Mouse (Mus musculus): ENCODE measurements around the gene Ppp2r5d. TPM values are rescaled to one million over a fixed set of nuclear protein-coding genes. Genes with fewer than 3 reads are reported as not detected.

Ppp2r5d gene
- 144 and 154 TPM in 2 replicates for polyA plus RNA-seq (2016; fragmentation: Nextera tagmentation; extraction: Ambion mirVana)

DNA sequence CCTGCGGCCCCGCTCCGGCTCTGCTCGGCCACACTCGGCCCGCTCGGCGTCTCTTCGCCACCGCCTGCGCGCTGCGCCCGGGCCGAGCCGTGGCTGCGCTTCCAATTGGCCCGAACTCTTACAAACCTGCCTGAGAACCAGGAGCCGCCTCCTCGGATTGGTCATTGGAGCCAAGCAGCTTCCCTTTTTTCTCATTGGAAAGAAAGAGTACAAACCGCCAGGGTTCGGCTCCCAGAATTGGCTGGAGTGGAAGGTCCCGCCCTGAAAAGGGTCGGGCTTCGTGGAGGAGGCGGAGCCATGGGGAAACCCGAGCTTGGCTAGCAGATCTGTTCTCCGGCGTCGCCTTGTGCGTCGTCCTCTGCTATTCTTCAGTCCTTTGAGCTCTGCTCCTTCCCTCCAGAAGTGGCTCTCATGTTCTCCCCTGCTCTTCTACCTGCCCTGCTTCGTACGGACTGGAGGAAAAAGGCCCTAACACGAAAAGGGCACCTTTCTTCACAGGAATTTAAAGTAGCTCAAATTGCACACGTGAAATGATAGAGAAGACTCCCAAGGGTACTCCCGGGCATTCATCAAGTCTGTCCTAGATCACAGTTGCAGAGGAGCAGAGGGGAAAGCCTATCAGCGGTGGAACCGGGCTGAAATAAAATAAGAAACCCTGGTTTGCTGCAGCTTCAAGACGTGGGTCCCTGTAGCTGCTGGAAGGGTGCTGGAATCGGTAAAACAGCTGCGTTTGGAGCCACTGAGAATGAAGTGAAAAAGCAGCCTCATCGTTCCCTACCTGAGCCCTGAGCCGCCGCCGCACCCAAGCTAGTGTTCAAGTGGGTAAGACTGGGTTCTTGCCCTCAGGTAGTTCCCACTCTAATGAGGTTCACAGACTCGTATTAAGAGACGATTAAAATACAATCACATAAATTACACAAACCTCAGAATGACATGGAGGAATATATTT, at the start of gene Ppp2r5d:
Gene Ppp2r5d, minus strand, starts transcription at position 225 of the 949 bp plus-strand sequence.
- Histone ChIP-seq H3K36me3 (replicated peaks) (peaks cover 22% of the 10 kb centered on the region), H3K27ac (peak within 1 kb of the TSS; percentile 96), H3K27me3 (ENCODE audit: poor library complexity, severe bottlenecking) (no peaks in the 10 kb centered on the region), H3K4me1 (peaks cover 55% of the 10 kb centered on the region), H3K9me3 (no peaks in the 10 kb centered on the region), H3K4me3 (peak within 1 kb of the TSS; percentile 94)
- peak; percentile 95 for DNase-seq (ENCODE audit: extremely low spot score, low spot score)
- WGBS = 1% methylated on average over 48 of the region's 48 CpGs

DNA sequence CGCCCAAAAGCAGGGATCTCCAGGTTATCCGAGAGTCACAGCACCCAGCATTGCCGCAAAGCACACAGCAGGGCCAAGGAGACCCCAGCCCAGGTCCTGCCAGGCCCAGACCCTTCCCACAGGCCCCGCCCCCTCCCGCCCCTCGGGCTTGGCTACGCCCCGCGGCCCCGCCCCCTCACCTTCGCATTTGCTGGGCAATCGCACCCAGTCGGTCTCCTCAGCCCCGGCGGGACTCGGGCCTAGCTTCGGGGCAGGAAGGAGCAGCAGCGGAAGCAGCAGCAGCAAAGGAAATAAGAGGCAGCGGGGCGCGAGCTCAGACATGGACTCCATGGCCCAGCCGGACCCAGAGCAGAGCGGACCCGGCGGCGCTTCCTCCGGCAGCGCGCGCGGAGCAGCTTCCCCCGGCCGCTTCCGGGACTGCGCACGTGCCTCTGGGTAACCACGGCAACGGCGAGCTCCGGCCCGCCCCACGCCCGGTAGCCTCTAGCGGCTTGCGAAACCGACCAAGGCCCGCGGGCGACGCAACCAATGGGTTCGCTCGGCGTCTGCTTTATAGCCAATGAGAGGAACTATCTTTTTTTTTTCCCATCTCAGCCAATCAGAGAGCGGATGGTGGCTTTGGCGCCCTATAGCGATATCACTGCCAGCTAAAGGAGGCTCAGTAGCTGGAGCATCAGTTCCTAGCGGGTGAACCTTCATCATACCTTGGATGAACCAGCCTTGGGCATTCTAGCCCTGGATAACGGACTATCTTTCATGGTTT, 47.1 kb upstream of the Ppp2r5d start, which contains the start of gene Cnpy3:
Gene Cnpy3, minus strand, starts transcription at position 421 of the 763 bp plus-strand sequence.
- Histone ChIP-seq H3K9me3 (peaks cover 3% of the 10 kb centered on the region; the same call in 1 of the 2 replicates), H3K36me3 (replicated peaks) (peaks cover 26% of the 10 kb centered on the region), H3K4me3 (peak within 1 kb of the TSS; percentile 67), H3K27me3 (ENCODE audit: poor library complexity, severe bottlenecking) (no peaks in the 10 kb centered on the region), H3K27ac (peak within 1 kb of the TSS; percentile 90), H3K4me1 (peaks cover 32% of the 10 kb centered on the region)
- under 1% methylated on average over 58 of the region's 58 CpGs for WGBS
- DNase-seq (ENCODE audit: extremely low spot score, low spot score) = peak; percentile 99

DNA sequence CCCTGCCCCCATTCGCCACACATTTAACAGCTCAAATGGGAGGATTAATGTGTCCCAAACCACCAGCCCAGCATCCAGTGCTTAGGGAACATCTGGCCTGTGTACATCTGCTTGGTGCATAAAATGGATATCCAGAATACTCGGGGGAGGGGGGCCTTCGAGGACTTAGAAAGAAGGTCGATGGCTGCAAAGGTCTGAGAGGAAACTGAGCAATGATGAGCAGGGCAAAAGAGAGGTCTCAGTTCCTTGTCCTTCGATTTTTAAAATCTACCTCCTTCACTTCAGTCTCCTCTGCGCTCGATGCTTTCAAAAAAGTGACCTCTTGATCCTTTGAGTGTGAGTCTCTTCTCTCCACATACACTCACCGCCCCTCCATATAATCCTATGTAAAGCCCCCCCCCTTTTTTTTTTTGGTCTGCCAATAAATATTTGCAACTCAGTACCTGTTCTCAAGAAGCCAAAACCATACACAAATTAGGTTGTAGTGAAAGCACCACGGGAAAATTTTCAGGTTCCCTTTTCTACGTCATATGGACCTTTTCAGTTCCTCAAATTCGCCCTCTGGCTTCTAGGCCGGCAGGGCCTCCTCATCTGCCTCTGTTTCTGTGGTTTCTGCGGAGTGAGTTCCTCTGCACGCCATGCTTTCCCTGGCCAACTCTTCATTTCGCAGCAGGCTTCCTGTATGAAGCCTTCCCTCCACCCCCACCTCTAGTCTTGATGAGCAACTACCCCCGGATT, 46.3 kb upstream of the Ppp2r5d start:
- DNase-seq (ENCODE audit: extremely low spot score, low spot score) = no peak
- peak overlapping the region; percentile 67 for H3K4me3 ChIP-seq
- peaks cover 24% of the 10 kb centered on the region for H3K4me1 ChIP-seq
- 37% methylated on average over 16 of the region's 16 CpGs for WGBS
- peak overlapping the region; percentile 90 for H3K27ac ChIP-seq
- H3K27me3 ChIP-seq (ENCODE audit: poor library complexity, severe bottlenecking) = no peaks in the 10 kb centered on the region
- peaks cover 3% of the 10 kb centered on the region; the same call in 1 of the 2 replicates for H3K9me3 ChIP-seq
- peaks cover 33% of the 10 kb centered on the region for H3K36me3 ChIP-seq (replicated peaks)

DNA sequence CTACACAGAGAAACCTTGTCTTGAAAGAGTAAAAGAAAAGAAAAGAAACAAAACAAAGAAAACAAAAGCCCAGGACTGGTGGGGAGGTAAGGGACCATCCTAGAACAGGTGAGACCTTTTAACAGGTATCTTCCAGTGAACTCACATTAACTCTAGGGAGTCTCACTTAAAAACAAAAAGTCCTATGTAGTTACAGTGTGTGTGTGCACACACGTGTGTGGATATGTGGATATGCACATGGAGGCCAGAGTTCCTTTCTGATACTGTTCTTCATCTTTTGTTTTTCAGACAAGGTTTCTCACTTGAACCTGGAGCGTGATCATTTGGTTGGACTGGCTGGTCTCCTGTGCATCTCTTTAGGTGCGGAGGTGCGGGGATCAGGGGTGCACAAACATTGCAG, 45.7 kb upstream of the Ppp2r5d start:
- Histone ChIP-seq H3K27me3 (ENCODE audit: poor library complexity, severe bottlenecking) (no peaks in the 10 kb centered on the region), H3K4me1 (peaks cover 22% of the 10 kb centered on the region), H3K9me3 (peaks cover 3% of the 10 kb centered on the region; the same call in 1 of the 2 replicates), H3K4me3 (peak overlapping the region; percentile 67), H3K27ac (peak overlapping the region; percentile 90; the same call in 1 of the 2 replicates), H3K36me3 (replicated peaks) (peaks cover 40% of the 10 kb centered on the region)
- 94% methylated on average over 4 of the region's 4 CpGs for WGBS
- no peak for DNase-seq (ENCODE audit: extremely low spot score, low spot score)

DNA sequence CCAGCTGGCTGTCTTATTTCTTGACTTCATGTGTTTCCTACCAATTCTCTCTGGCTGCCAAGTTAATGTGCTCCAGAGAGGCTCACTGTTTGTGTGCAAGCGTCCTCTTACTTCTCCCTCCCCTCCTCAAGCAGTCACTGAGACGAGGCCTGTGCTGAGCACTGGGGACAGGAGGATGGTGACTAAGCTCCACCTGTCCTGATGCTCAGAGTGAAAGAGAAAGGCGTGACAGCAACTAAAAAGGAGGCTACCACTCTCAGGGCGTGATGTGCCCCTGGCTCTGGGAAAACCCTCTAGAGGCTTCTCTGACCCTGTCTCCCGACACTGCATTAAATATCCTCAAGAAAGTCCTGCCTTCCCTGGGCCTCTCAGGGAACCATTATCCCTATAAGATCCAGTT, 44.4 kb upstream of the Ppp2r5d start:
- peaks cover 53% of the 10 kb centered on the region for H3K36me3 ChIP-seq (replicated peaks)
- H3K27me3 ChIP-seq (ENCODE audit: poor library complexity, severe bottlenecking) = no peaks in the 10 kb centered on the region
- DNase-seq (ENCODE audit: extremely low spot score, low spot score) = no peak
- H3K4me3 ChIP-seq = no peak overlapping the region
- H3K9me3 ChIP-seq = no peaks in the 10 kb centered on the region
- H3K27ac ChIP-seq = no peak overlapping the region
- H3K4me1 ChIP-seq = peaks cover 22% of the 10 kb centered on the region
- 91% methylated on average over 5 of the region's 5 CpGs for WGBS

DNA sequence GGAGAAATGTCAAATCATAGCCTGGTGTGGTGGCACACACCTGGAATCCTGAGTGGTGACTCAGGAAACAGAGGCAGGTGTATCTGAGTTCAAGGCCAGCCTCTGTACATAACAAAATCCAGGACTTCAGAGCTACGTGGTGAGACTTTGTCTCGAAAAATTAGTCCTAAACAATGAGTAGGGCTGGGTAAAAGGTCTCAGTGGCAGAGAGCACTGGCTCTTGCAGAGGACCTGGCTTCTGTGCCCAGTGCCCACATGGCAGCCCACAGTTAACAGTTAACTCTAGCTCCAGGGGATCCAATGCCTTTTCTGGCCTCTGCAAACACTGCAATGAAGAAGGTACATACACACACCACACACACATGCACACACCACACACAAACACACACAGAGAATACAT, 42.9 kb upstream of the Ppp2r5d start:
- peaks cover 68% of the 10 kb centered on the region for H3K36me3 ChIP-seq (replicated peaks)
- WGBS = 93% methylated on average over 2 of the region's 2 CpGs
- DNase-seq (ENCODE audit: extremely low spot score, low spot score) = no peak
- no peaks in the 10 kb centered on the region for H3K9me3 ChIP-seq
- no peak overlapping the region for H3K4me3 ChIP-seq
- no peak overlapping the region for H3K27ac ChIP-seq
- peaks cover 22% of the 10 kb centered on the region for H3K4me1 ChIP-seq
- H3K27me3 ChIP-seq (ENCODE audit: poor library complexity, severe bottlenecking) = no peaks in the 10 kb centered on the region

DNA sequence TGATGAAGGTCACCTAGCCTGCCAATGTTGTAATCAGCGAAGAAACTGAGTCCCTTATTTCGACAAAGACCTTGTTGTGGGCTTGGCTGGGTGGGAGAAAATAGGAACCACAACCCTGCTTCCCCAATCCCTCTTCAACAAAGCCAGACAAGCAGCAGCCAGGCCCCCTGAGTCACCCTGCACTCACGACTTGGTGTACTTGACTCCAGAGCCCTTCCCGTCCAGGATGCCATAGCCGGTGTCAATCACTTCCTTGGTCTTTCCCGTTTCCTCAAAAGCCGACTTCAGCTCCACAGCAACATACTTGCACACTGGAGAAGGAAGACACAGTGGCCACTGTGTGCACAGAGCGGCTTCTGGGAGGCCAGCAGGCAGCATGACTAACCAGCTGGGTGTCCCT, 42.3 kb upstream of the Ppp2r5d start:
- Histone ChIP-seq H3K27ac (no peak overlapping the region), H3K36me3 (replicated peaks) (peaks cover 73% of the 10 kb centered on the region), H3K4me3 (no peak overlapping the region), H3K4me1 (peaks cover 17% of the 10 kb centered on the region), H3K27me3 (ENCODE audit: poor library complexity, severe bottlenecking) (no peaks in the 10 kb centered on the region), H3K9me3 (no peaks in the 10 kb centered on the region)
- DNase-seq (ENCODE audit: extremely low spot score, low spot score) = no peak
- WGBS = 88% methylated on average over 8 of the region's 8 CpGs

DNA sequence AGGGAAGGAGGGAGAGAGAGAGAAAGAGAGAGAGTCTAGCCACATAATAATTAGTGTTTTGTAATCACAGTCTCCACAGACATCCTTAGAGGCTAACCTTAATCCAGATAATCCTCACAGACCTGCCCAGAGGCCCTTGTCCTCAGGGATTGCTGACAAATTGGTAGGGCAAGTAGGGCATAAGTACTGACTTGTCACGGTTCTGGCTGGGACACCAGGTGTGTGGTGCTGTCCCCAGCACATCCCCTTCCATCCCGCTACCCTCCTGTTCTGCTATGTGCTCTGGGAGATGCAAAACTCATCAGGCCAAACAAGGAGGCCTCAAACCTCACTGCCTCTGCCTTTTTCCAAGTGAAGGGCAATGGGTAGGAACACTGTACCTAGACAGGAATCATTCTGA, 40.6 kb upstream of the Ppp2r5d start:
- no peak for DNase-seq (ENCODE audit: extremely low spot score, low spot score)
- H3K9me3 ChIP-seq = no peaks in the 10 kb centered on the region
- no peak overlapping the region for H3K27ac ChIP-seq
- peaks cover 88% of the 10 kb centered on the region for H3K36me3 ChIP-seq (replicated peaks)
- WGBS = 75% methylated on average over 2 of the region's 2 CpGs
- no peak overlapping the region for H3K4me3 ChIP-seq
- peaks cover 3% of the 10 kb centered on the region for H3K4me1 ChIP-seq
- H3K27me3 ChIP-seq (ENCODE audit: poor library complexity, severe bottlenecking) = no peaks in the 10 kb centered on the region

DNA sequence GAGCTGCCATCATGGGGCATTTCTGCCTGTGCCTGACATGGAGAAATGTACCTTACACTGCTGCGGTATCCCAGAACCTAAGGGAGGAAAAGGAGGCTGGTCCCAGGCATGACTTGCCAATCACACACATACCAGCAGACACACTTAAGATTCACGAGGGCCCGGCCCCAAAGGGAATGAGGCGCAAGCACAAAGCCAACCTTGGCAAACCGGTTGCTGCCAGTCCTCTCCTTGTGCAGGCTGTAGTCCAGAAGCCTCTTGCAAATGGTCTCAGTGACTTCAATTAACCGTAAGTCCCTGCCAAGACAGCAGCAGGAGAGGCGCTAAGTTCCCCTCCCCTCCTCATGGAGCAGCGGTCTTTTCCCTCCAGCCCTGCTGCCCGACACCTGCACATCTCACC, 38.1 kb upstream of the Ppp2r5d start:
- H3K9me3 ChIP-seq = no peaks in the 10 kb centered on the region
- no peak for DNase-seq (ENCODE audit: extremely low spot score, low spot score)
- no peak overlapping the region for H3K27ac ChIP-seq
- H3K4me1 ChIP-seq = no peaks in the 10 kb centered on the region
- 93% methylated on average over 9 of the region's 9 CpGs for WGBS
- H3K4me3 ChIP-seq = no peak overlapping the region
- H3K36me3 ChIP-seq (replicated peaks) = peaks cover 85% of the 10 kb centered on the region
- H3K27me3 ChIP-seq (ENCODE audit: poor library complexity, severe bottlenecking) = no peaks in the 10 kb centered on the region

DNA sequence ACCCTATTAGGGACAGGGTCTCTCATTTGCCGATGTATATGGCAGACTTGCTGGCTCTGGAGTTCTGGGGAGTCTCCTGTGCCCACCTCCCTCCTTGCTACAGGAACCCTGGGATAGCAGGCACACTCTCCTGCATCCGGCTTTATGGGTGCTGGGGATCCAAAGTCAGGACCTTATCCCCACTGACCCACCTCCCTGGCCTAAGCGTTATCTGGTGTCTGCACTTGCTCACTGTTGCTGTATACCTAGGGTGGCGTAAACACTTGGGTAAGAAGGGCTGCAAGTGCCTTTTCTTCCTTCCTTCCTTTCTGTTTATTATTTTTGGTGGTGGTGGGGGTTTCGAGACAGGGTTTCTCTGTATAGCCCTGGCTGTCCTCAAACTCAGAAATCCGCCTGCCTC, 36.4 kb upstream of the Ppp2r5d start:
- peaks cover 83% of the 10 kb centered on the region for H3K36me3 ChIP-seq (replicated peaks)
- WGBS = 95% methylated on average over 6 of the region's 6 CpGs
- DNase-seq (ENCODE audit: extremely low spot score, low spot score) = no peak
- no peaks in the 10 kb centered on the region for H3K4me1 ChIP-seq
- no peaks in the 10 kb centered on the region for H3K27me3 ChIP-seq (ENCODE audit: poor library complexity, severe bottlenecking)
- no peak overlapping the region for H3K4me3 ChIP-seq
- H3K27ac ChIP-seq = no peak overlapping the region
- H3K9me3 ChIP-seq = no peaks in the 10 kb centered on the region

DNA sequence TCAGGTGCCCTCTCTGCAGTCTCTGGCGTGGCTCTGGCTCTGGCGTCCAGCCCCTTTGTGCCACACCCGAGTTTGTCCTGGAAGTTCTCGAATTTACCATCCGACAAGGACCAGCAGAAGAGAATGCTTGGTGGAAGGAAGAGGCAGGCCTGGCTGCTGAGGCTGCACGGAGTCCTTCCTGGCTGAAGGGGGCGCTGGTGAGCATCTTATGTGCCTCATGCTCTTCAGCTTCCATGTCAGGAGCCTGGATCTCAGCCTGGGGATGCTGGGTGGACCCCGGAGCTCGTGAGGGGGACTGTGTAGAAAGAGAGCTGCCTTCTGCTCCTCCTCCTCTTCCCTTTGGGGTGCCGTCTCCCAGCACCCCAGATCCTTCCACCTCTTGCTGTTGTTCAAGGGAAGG, 31.2 kb upstream of the Ppp2r5d start:
- H3K27ac ChIP-seq = no peak overlapping the region
- no peak overlapping the region for H3K4me3 ChIP-seq
- WGBS = 64% methylated on average over 10 of the region's 10 CpGs
- H3K4me1 ChIP-seq = no peaks in the 10 kb centered on the region
- H3K9me3 ChIP-seq = no peaks in the 10 kb centered on the region
- DNase-seq (ENCODE audit: extremely low spot score, low spot score) = no peak
- H3K36me3 ChIP-seq (replicated peaks) = peaks cover 56% of the 10 kb centered on the region
- H3K27me3 ChIP-seq (ENCODE audit: poor library complexity, severe bottlenecking) = no peaks in the 10 kb centered on the region

DNA sequence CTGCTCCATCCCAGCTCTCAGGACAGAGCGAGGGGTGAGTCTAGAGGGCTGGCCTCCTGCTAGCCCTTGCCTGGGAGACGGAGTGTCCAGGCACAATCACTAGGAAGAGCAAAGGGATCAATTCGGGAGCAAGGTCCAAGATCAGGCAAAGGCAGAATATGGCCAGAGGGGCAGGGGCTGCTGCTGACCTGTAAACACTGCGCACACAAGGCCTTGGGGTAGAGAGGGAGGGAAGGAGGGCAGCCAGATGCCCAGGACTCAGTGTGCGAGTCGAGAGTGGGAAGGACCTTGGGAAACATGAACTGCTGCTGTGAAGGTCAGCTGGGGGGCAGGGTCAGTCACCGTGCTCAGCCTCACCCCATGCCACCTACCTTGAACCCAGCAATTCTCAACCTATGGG, 30.4 kb upstream of the Ppp2r5d start:
- H3K4me3 ChIP-seq = no peak overlapping the region
- no peak overlapping the region for H3K27ac ChIP-seq
- H3K27me3 ChIP-seq (ENCODE audit: poor library complexity, severe bottlenecking) = 0 out of 2 replicates have a peak, but pooled peaks cover under 1% of the 10 kb centered on the region
- no peaks in the 10 kb centered on the region for H3K9me3 ChIP-seq
- peaks cover 51% of the 10 kb centered on the region for H3K36me3 ChIP-seq (replicated peaks)
- 91% methylated on average over 7 of the region's 7 CpGs for WGBS
- no peaks in the 10 kb centered on the region for H3K4me1 ChIP-seq
- DNase-seq (ENCODE audit: extremely low spot score, low spot score) = no peak

All from forebrain, embryonic 10.5 days (tissue).